Mouse (Mus musculus): ENCODE data around the gene Ppp1r2.

- TF ChIP-seq CTCF (IDR thresholded peaks at IDR 0.05; ENCODE audit: borderline replicate concordance, insufficient read depth, low read depth, low read length) (no peak), POLR2A (IDR thresholded peaks at IDR 0.05; ENCODE audit: borderline replicate concordance, insufficient read depth, low read length) (no peak)
Observed at GRCm38 (mm10) chr16:31215271-31215670, 59.8 kb downstream of the Ppp1r2 start.

All from cerebellum, adult 2 months (tissue).